Comparison of ENCODE assay signal across 27 mouse cellular contexts in the genomic region with DNA sequence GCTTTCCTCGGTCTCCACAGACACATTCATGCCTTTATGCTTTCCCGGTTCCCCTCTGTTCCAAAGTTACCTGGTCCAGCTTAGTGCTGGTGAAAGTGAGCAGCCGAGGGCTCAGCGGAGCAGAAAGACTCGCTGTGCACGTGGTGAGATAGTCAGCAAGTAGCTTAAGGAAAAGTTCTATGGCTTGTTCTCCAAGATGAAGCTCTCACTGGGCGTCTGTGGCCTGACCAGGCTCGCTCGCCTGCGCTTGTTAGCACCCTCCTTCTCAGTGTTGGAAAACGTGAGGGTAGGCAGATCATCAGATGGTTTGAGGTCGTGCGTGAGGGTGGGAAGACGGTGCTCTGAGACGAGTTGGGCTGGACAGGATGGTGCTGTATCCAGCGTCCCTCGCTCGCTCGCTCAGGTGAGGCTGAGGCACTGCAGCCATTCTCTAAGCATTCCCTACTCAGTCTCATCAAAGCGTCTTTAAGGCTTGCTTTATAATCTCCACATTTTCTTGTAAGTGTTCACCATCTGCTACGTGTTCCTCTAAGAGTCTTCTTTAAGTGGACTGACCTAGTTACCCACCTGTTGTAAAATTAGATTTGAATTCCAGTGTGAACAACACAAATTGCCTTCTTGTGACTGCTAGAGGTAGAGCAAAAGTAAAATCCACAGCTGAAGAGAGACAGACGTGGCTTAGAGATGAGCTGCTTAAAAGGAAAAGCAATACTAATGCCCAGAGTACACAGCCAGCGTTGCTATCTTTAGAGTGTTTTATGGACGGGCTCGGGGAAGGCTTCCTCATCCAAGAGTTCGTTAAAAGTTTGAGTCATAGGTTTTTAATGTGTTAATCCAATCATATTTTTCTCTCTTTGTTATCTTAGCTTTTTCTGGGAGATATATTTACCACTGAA. TPM values are rescaled to one million over a fixed set of nuclear protein-coding genes. Genes with fewer than 3 reads are reported as not detected.
DNase-seq lines count a peak whose midpoint lies in the region; TF ChIP-seq lines count a peak whose summit lies in the region.
"Had no signal": no experiment of that assay in that cellular context is flagged by ENCODE, and none has a peak within 500 bp of the region (broad histone marks: within the 10 kb centered on the region; RNA-seq: fewer than 3 reads in every experiment).

No protein-coding gene starts in this region.

- H3K4me3 ChIP-seq in gastrocnemius, adult 2 months: peak overlapping the region; percentile 62
- H3K4me3 ChIP-seq in layer of hippocampus, adult 2 months: no peak overlapping the region
- H3K4me3 ChIP-seq: embryonic facial prominence, embryonic 13.5 days; forebrain, embryonic 10.5 days; forebrain, embryonic 15.5 days; heart, embryonic 15.5 days; hindbrain, embryonic 13.5 days; left cerebral cortex, adult 2 months; limb, embryonic 12.5 days; liver, embryonic 15.5 days; megakaryocyte, embryonic 14.5 days; midbrain, embryonic 12.5 days; myocyte; neural tube, embryonic 12.5 days had no signal

- DNase-seq in gastrocnemius, adult 2 months: no peak
- DNase-seq in gastrocnemius, postnatal 14 days: no peak
- DNase-seq in layer of hippocampus, adult 2 months (ENCODE audit: low spot score in 2 of 2): no peak
- DNase-seq in layer of hippocampus, postnatal 14 days (ENCODE audit: low spot score in 2 of 2): no peak
- peak; percentile 73 for DNase-seq in retina, adult 2 months (ENCODE audit: low read depth, low spot score)
- no peak for DNase-seq in retina, embryonic 14.5 days (ENCODE audit: low spot score)
- no peak for DNase-seq in thymus, postnatal 0 days (ENCODE audit: low spot score)
- DNase-seq in embryo, embryonic 9.5 days (ENCODE audit: extremely low spot score): no peak
- DNase-seq: adrenal gland, postnatal 14 days; cerebellum, adult 11-12 months; cerebellum, adult 9-11 months; embryo, embryonic 11 days; heart, postnatal 4 days; kidney, adult 8-10 months; thymus, postnatal 14 days had no signal

- intact Hi-C loops in gastrocnemius, adult 2 months (cut with DNase I): no loop called here
- intact Hi-C loops in gastrocnemius, postnatal 14 days (cut with DNase I; ENCODE audit: low total_unique reads): loop anchor here (5.0 kb wide), 1 partner anchor 149 kb away; no protein-coding TSS in a partner anchor

- TF ChIP-seq CTCF in gastrocnemius, adult 2 months (IDR thresholded peaks at IDR 0.05): no peak
- no peak for TF ChIP-seq CTCF in layer of hippocampus, adult 2 months (conservative IDR thresholded peaks at IDR 0.05)

- H3K27ac ChIP-seq in gastrocnemius, adult 2 months: peak overlapping the region; percentile 89
- H3K27ac ChIP-seq in layer of hippocampus, adult 2 months: 0 out of 2 replicates have a peak overlapping the region, but pooled peaks have one; percentile 1
- H3K27ac ChIP-seq: embryonic facial prominence, embryonic 13.5 days; forebrain, embryonic 10.5 days; forebrain, embryonic 15.5 days; heart, embryonic 15.5 days; hindbrain, embryonic 13.5 days; left cerebral cortex, adult 2 months; limb, embryonic 12.5 days; liver, embryonic 15.5 days; midbrain, embryonic 12.5 days; neural tube, embryonic 12.5 days had no signal

RNA-seq across cellular contexts. Expression of gene Gpr180, which starts 13.9 kb away (rescaled TPM):
- total RNA-seq in gastrocnemius, adult 2 months (2021): 10 to 100 TPM; 29.3 to 32.8 TPM
- 10 to 100 TPM; 23.3 to 28.8 TPM for total RNA-seq in gastrocnemius, postnatal 14 days (2021)
- 10 to 100 TPM; 23.7 to 25.1 TPM for total RNA-seq in layer of hippocampus, adult 2 months (2021)
- total RNA-seq in layer of hippocampus, postnatal 14 days (2021): 10 to 100 TPM; 26.4 to 26.5 TPM
- 21.7 and 23.1 TPM in 2 replicates for polyA plus RNA-seq in thymus, postnatal 0 days (2015; fragmentation: Nextera tagmentation; extraction: Ambion mirVana)

RNA-seq across cellular contexts. Expression of gene Tgds, which starts 18.3 kb away (rescaled TPM):
- 1 to 10 TPM; 5.0 to 7.9 TPM for total RNA-seq in gastrocnemius, adult 2 months (2021)
- 1 to 10 TPM; 5.5 to 7.0 TPM for total RNA-seq in gastrocnemius, postnatal 14 days (2021)
- 10 to 100 TPM in 1 of 2 experiments, 1 to 10 TPM in 1; 8.3 to 15.1 TPM for total RNA-seq in layer of hippocampus, adult 2 months (2021)
- 10 to 100 TPM; 11.0 to 11.3 TPM for total RNA-seq in layer of hippocampus, postnatal 14 days (2021)
- 34.4 and 35.3 TPM in 2 replicates for polyA plus RNA-seq in thymus, postnatal 0 days (2015; fragmentation: Nextera tagmentation; extraction: Ambion mirVana)
